22 mouse cellular contexts compared by ENCODE assay signal in genomic region chr5:118963001-118963400, GRCm38 (mm10).
DNase-seq lines count a peak whose midpoint lies in the region; ATAC-seq lines count a peak whose summit lies in the region.
"Had no signal": no experiment of that assay in that cellular context is flagged by ENCODE, and none has a peak within 500 bp of the region (broad histone marks: within the 10 kb centered on the region; RNA-seq: fewer than 3 reads in every experiment).

No protein-coding gene starts in this region.

- peaks cover 29% of the 10 kb centered on the region for H3K4me1 ChIP-seq in kidney, embryonic 15.5 days
- H3K4me1 ChIP-seq in midbrain, embryonic 11.5 days (ENCODE audit: control insufficient read depth, insufficient read depth, low read length) = no peaks in the 10 kb centered on the region
- H3K4me1 ChIP-seq in midbrain, embryonic 16.5 days (ENCODE audit: control insufficient read depth, insufficient read depth, low read length) = no peaks in the 10 kb centered on the region
- H3K4me1 ChIP-seq: embryonic facial prominence, embryonic 13.5 days; embryonic facial prominence, embryonic 15.5 days; forebrain, embryonic 12.5 days had no signal

- H3K4me3 ChIP-seq in kidney, embryonic 15.5 days (replicated peaks) = no peak overlapping the region
- H3K4me3 ChIP-seq in midbrain, embryonic 11.5 days (ENCODE audit: low read depth, low read length) = no peak overlapping the region
- no peak overlapping the region for H3K4me3 ChIP-seq in midbrain, embryonic 16.5 days (ENCODE audit: low read depth, low read length)
- H3K4me3 ChIP-seq: embryonic facial prominence, embryonic 13.5 days; embryonic facial prominence, embryonic 15.5 days; erythroblast, embryonic 14.5 days; forebrain, embryonic 10.5 days; forebrain, embryonic 12.5 days had no signal

- H3K36me3 ChIP-seq in kidney, embryonic 15.5 days = no peaks in the 10 kb centered on the region
- no peaks in the 10 kb centered on the region for H3K36me3 ChIP-seq in midbrain, embryonic 11.5 days (ENCODE audit: control insufficient read depth, insufficient read depth, low read length)
- H3K36me3 ChIP-seq in midbrain, embryonic 16.5 days (ENCODE audit: control insufficient read depth, insufficient read depth, low read length) = no peaks in the 10 kb centered on the region
- H3K36me3 ChIP-seq: embryonic facial prominence, embryonic 13.5 days; embryonic facial prominence, embryonic 15.5 days; forebrain, embryonic 10.5 days; forebrain, embryonic 12.5 days had no signal

- 0 out of 2 replicates have a peak overlapping the region, but pooled peaks have one; percentile 19 for H3K27ac ChIP-seq in kidney, embryonic 15.5 days
- H3K27ac ChIP-seq in midbrain, embryonic 11.5 days (ENCODE audit: low read depth, low read length) = no peak overlapping the region
- H3K27ac ChIP-seq in midbrain, embryonic 16.5 days (ENCODE audit: low read length) = no peak overlapping the region
- H3K27ac ChIP-seq: embryonic facial prominence, embryonic 13.5 days; embryonic facial prominence, embryonic 15.5 days; forebrain, embryonic 10.5 days; forebrain, embryonic 12.5 days had no signal

- DNase-seq in heart, adult 8-10 months (ENCODE audit: low spot score) = peak; percentile 23
- no peak for DNase-seq in heart, postnatal 36 days
- DNase-seq in kidney, postnatal 14 days = no peak
- peak; percentile 39 for DNase-seq in midbrain, embryonic 11.5 days (ENCODE audit: low spot score, missing footprints)
- DNase-seq: adrenal gland, adult 2 months; adrenal gland, postnatal 10 days; adrenal gland, postnatal 25 days; cerebellum, adult 11 months; cerebellum, adult 18-20 months; cerebellum, adult 8-10 months; cerebellum, adult 9-11 months; cerebellum, postnatal 14 days; cerebellum, postnatal 36 days; embryo, embryonic 11 days had no signal

- no peaks in the 10 kb centered on the region for H3K9me3 ChIP-seq in kidney, embryonic 15.5 days (replicated peaks)
- no peaks in the 10 kb centered on the region for H3K9me3 ChIP-seq in midbrain, embryonic 11.5 days (ENCODE audit: control insufficient read depth, low read length)
- H3K9me3 ChIP-seq in midbrain, embryonic 16.5 days (replicated peaks; ENCODE audit: control insufficient read depth, low read length, poor library complexity, severe bottlenecking) = no peaks in the 10 kb centered on the region
- H3K9me3 ChIP-seq: embryonic facial prominence, embryonic 15.5 days; forebrain, embryonic 10.5 days had no signal

- intact Hi-C loops in heart, postnatal 36 days (cut with DNase I) = no loop called here

- no peak overlapping the region for H3K9ac ChIP-seq in kidney, embryonic 15.5 days
- no peak overlapping the region for H3K9ac ChIP-seq in midbrain, embryonic 11.5 days (ENCODE audit: low read length)
- no peak overlapping the region for H3K9ac ChIP-seq in midbrain, embryonic 16.5 days (ENCODE audit: low read depth, low read length)
- H3K9ac ChIP-seq: embryonic facial prominence, embryonic 13.5 days; embryonic facial prominence, embryonic 15.5 days; forebrain, embryonic 12.5 days had no signal

- 80% methylated on average over 3 of the region's 3 CpGs for WGBS in kidney, embryonic 15.5 days
- 82% methylated on average over 3 of the region's 3 CpGs for WGBS in midbrain, embryonic 11.5 days
- 95% methylated on average over 3 of the region's 3 CpGs for WGBS in midbrain, embryonic 16.5 days

- H3K27me3 ChIP-seq in kidney, embryonic 15.5 days = no peaks in the 10 kb centered on the region; the same call in 1 of the 2 replicates
- H3K27me3 ChIP-seq in midbrain, embryonic 11.5 days (ENCODE audit: control insufficient read depth, insufficient read depth, low read length) = no peaks in the 10 kb centered on the region
- H3K27me3 ChIP-seq in midbrain, embryonic 16.5 days (ENCODE audit: control insufficient read depth, insufficient read depth, low read depth, low read length) = no peaks in the 10 kb centered on the region
- H3K27me3 ChIP-seq: embryonic facial prominence, embryonic 13.5 days; embryonic facial prominence, embryonic 15.5 days had no signal

- no peak for ATAC-seq in kidney, embryonic 15.5 days (replicated peaks; ENCODE audit: low FRiP score)
- no peak for ATAC-seq in midbrain, embryonic 11.5 days (ENCODE audit: low FRiP score)
- ATAC-seq in midbrain, embryonic 16.5 days = no peak
- ATAC-seq: forebrain, embryonic 14.5 days had no signal

- no peak overlapping the region for H3K4me2 ChIP-seq in kidney, embryonic 15.5 days
- H3K4me2 ChIP-seq in midbrain, embryonic 11.5 days = no peak overlapping the region
- H3K4me2 ChIP-seq in midbrain, embryonic 16.5 days (ENCODE audit: low read length) = no peak overlapping the region
- H3K4me2 ChIP-seq: embryonic facial prominence, embryonic 13.5 days; embryonic facial prominence, embryonic 15.5 days; forebrain, embryonic 12.5 days had no signal

Comparison
In these comparisons a context has a peak if more than half of its experiments do, and no peak if none do; other contexts are left out.
1. DNase-seq: peak in heart, adult 8-10 months (single experiment) and midbrain, embryonic 11.5 days (single experiment); none in heart, postnatal 36 days (0 of 2) and kidney, postnatal 14 days (single experiment).